Mouse (Mus musculus): ENCODE data around the gene Slitrk5. TPM values are rescaled to one million over a fixed set of nuclear protein-coding genes. Genes with fewer than 3 reads are reported as not detected.

Slitrk5 gene
- polyA plus RNA-seq, 1 experiment from 2014 or later, result 0.05 TPM

GRCm38 (mm10) chr14:111729833-111730232 lies 54.9 kb downstream of the Slitrk5 start:
- H3K4me1 ChIP-seq (replicated peaks), result no peaks in the 10 kb centered on the region
- ATAC-seq (ENCODE audit: low read depth) (no peak), DNase-seq (no peak)
- WGBS (ENCODE audit: insufficient replicate concordance), result 45% methylated on average over 2 of the region's 2 CpGs
- no peak overlapping the region for H3K4me2 ChIP-seq
- H3K27ac ChIP-seq, result no peak overlapping the region
- no peaks in the 10 kb centered on the region for H3K36me3 ChIP-seq
- H3K9me3 ChIP-seq (replicated peaks), result no peaks in the 10 kb centered on the region
- no peak overlapping the region for H3K4me3 ChIP-seq (replicated peaks)
- no peaks in the 10 kb centered on the region for H3K27me3 ChIP-seq
- no peak overlapping the region for H3K9ac ChIP-seq
